Mouse (Mus musculus) layer of hippocampus, postnatal 36 days (tissue): ENCODE results near the gene Alx3. TPM values are rescaled to one million over a fixed set of nuclear protein-coding genes. Genes with fewer than 3 reads are reported as not detected.

Experiments used
- DNase-seq, 2 experiments: peaks; one replicate each; pipeline ENCODE4 v3.0.0; 2022
- total RNA-seq, 2 experiments: library from RNA; stranded (reverse); gene quantifications; 2 replicates each; pipeline ENCODE4 v1.2.3; 2021

Gene Alx3
- total RNA-seq, 2 experiments from 2014 or later = 0.33 to 0.35 TPM

GRCm38 (mm10) chr3:107582875-107583767 is 11.7 kb upstream of the Alx3 start:
- DNase-seq = no peak

GRCm38 (mm10) chr3:107583893-107584292 is 10.9 kb upstream of the Alx3 start:
- DNase-seq = no peak

GRCm38 (mm10) chr3:107586504-107586903 is 8.3 kb upstream of the Alx3 start:
- no peak for DNase-seq

GRCm38 (mm10) chr3:107591612-107592011 is 3.2 kb upstream of the Alx3 start:
- DNase-seq = no peak

- no peak for DNase-seq
Observed at GRCm38 (mm10) chr3:107593632-107594031, 1.2 kb upstream of the Alx3 start.

GRCm38 (mm10) chr3:107595264-107595937 is 570 bp downstream of the Alx3 start:
- no peak for DNase-seq

GRCm38 (mm10) chr3:107595938-107596461 is 1.2 kb downstream of the Alx3 start:
- no peak for DNase-seq

GRCm38 (mm10) chr3:107596559-107596958 is 1.7 kb downstream of the Alx3 start:
- DNase-seq = no peak

- no peak for DNase-seq
Observed at GRCm38 (mm10) chr3:107597134-107597533, 2.3 kb downstream of the Alx3 start.

GRCm38 (mm10) chr3:107597586-107598389 is 3.0 kb downstream of the Alx3 start:
- DNase-seq = no peak

GRCm38 (mm10) chr3:107600127-107600526 is 5.3 kb downstream of the Alx3 start:
- no peak for DNase-seq

- no peak for DNase-seq
Observed at GRCm38 (mm10) chr3:107605304-107605703, 10.5 kb downstream of the Alx3 start.

GRCm38 (mm10) chr3:107607221-107607620 is 12.4 kb downstream of the Alx3 start:
- DNase-seq = no peak

GRCm38 (mm10) chr3:107608808-107609207 is 14.0 kb downstream of the Alx3 start:
- DNase-seq = no peak

- DNase-seq = no peak
Observed at GRCm38 (mm10) chr3:107609376-107609775, 14.5 kb downstream of the Alx3 start.

GRCm38 (mm10) chr3:107611394-107611793 is 16.6 kb downstream of the Alx3 start:
- no peak for DNase-seq

GRCm38 (mm10) chr3:107612902-107613525 is 18.2 kb downstream of the Alx3 start:
- peak; percentile 47 to 66 for DNase-seq

GRCm38 (mm10) chr3:107617800-107618199 is 23.0 kb downstream of the Alx3 start:
- DNase-seq = no peak

GRCm38 (mm10) chr3:107619911-107620310 is 25.1 kb downstream of the Alx3 start:
- no peak for DNase-seq

- no peak for DNase-seq
Observed at GRCm38 (mm10) chr3:107621286-107622075, 26.6 kb downstream of the Alx3 start.

GRCm38 (mm10) chr3:107622537-107622936 is 27.7 kb downstream of the Alx3 start:
- DNase-seq = no peak
